Mouse (Mus musculus): ENCODE results near the gene Agtrap. TPM values are rescaled to one million over a fixed set of nuclear protein-coding genes. Genes with fewer than 3 reads are reported as not detected.
A peak's percentile ranks its signal among the peaks of the same experiment; 100 is the strongest.

Gene Agtrap
- polyA plus RNA-seq, 1 experiment from 2014 or later, result 11.9 TPM

- H3K9ac ChIP-seq (replicated peaks), result no peak overlapping the region
- H3K4me1 ChIP-seq, result 0 out of 2 replicates have a peak, but pooled peaks cover 2% of the 10 kb centered on the region
- no peak overlapping the region for H3K4me2 ChIP-seq (replicated peaks)
- no peaks in the 10 kb centered on the region for H3K36me3 ChIP-seq
- H3K9me3 ChIP-seq, result no peaks in the 10 kb centered on the region
- 0 out of 2 replicates have a peak, but pooled peaks cover 6% of the 10 kb centered on the region for H3K27me3 ChIP-seq
- WGBS, result 87% methylated on average over 9 of the region's 9 CpGs
- H3K27ac ChIP-seq (replicated peaks), result no peak overlapping the region
- no peak for ATAC-seq (ENCODE audit: low FRiP score, low read depth)
- H3K4me3 ChIP-seq, result no peak overlapping the region
These were observed 18.1 kb downstream of the Agtrap start for GRCm38 (mm10) chr4:148069602-148070218.

GRCm38 (mm10) chr4:148067346-148067745 is 20.5 kb downstream of the Agtrap start:
- Histone ChIP-seq H3K9me3 (no peaks in the 10 kb centered on the region), H3K9ac (replicated peaks) (no peak overlapping the region), H3K4me2 (replicated peaks) (no peak overlapping the region), H3K27ac (replicated peaks) (no peak overlapping the region), H3K27me3 (peaks cover 6% of the 10 kb centered on the region; the same call in 1 of the 2 replicates), H3K4me3 (no peak overlapping the region), H3K36me3 (no peaks in the 10 kb centered on the region), H3K4me1 (0 out of 2 replicates have a peak, but pooled peaks cover 2% of the 10 kb centered on the region)
- ATAC-seq (ENCODE audit: low FRiP score, low read depth), result no peak
- 90% methylated on average over 8 of the region's 8 CpGs for WGBS

- Histone ChIP-seq H3K9me3 (no peaks in the 10 kb centered on the region), H3K4me1 (0 out of 2 replicates have a peak, but pooled peaks cover 2% of the 10 kb centered on the region), H3K27me3 (peaks cover 11% of the 10 kb centered on the region; the same call in 1 of the 2 replicates), H3K9ac (replicated peaks) (no peak overlapping the region), H3K27ac (replicated peaks) (no peak overlapping the region), H3K4me2 (replicated peaks) (no peak overlapping the region), H3K4me3 (no peak overlapping the region), H3K36me3 (no peaks in the 10 kb centered on the region)
- 39% methylated on average over 9 of the region's 9 CpGs for WGBS
- no peak for ATAC-seq (ENCODE audit: low FRiP score, low read depth)
These were observed 21.5 kb downstream of the Agtrap start for GRCm38 (mm10) chr4:148066401-148066744.

GRCm38 (mm10) chr4:148065702-148066400 is 22.0 kb downstream of the Agtrap start:
- Histone ChIP-seq H3K36me3 (no peaks in the 10 kb centered on the region), H3K9me3 (no peaks in the 10 kb centered on the region), H3K4me1 (0 out of 2 replicates have a peak, but pooled peaks cover 2% of the 10 kb centered on the region), H3K4me2 (replicated peaks) (no peak overlapping the region), H3K9ac (replicated peaks) (no peak overlapping the region), H3K27ac (replicated peaks) (no peak overlapping the region), H3K4me3 (no peak overlapping the region), H3K27me3 (peaks cover 11% of the 10 kb centered on the region; the same call in 1 of the 2 replicates)
- no peak for ATAC-seq (ENCODE audit: low FRiP score, low read depth)
- 42% methylated on average over 6 of the region's 6 CpGs for WGBS

- Histone ChIP-seq H3K4me3 (no peak overlapping the region), H3K27me3 (peaks cover 5% of the 10 kb centered on the region; the same call in 1 of the 2 replicates), H3K9ac (replicated peaks) (no peak overlapping the region), H3K36me3 (peaks cover 26% of the 10 kb centered on the region), H3K4me2 (replicated peaks) (no peak overlapping the region), H3K9me3 (no peaks in the 10 kb centered on the region), H3K27ac (replicated peaks) (no peak overlapping the region), H3K4me1 (no peaks in the 10 kb centered on the region)
- no peak for ATAC-seq (ENCODE audit: low FRiP score, low read depth)
- WGBS, result 87% methylated on average over 9 of the region's 9 CpGs
These were observed 26.7 kb downstream of the Agtrap start for GRCm38 (mm10) chr4:148061086-148061480.

DNA sequence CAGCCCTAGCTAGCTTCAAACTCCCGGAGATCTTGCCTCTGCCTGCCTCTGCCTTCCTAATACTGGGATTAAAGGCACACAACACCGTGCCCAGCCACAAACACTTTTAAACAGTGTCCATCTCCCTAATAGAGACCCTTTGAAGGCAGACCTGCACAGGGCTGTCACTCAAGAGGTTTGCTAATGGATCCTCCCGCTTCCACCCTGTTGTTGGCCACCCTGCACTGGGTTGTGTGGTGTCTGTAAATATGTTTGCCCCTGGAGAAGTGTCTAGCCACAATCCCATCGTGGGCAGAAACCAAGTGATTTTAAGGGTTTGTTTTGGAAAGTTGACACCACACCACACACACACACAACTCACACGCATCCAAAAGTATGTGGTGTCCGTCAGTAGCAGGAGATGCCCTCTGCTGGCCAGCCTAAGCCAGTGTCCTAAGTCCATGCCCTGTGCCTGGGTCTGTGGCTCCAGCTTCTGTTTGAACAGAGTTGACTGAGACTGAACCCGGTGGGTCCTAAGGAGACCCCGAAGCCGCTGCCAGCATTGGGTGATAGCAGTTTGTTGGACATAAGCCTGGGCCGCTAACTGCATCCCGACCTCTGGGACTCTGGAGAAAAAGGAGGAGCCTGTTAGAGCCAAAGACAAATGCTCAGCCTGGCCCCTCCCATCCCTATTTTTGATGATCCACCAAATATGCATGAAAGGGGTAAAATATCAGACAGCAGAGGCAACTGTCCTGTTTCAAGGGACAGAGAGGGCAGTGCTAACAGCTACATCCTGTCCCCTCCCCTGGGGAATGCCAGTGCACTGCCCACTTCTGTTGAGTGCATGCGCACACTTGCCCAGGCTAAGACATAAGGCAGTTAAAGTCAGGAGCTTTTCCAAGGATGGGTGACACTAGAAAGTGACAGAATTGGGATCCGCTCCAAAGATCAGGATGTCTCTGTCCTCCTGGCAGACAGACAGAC is 27.4 kb downstream of the Agtrap start:
- 57% methylated on average over 13 of the region's 13 CpGs for WGBS
- no peak overlapping the region for H3K27ac ChIP-seq (replicated peaks)
- ATAC-seq (ENCODE audit: low FRiP score, low read depth), result peak; percentile 50
- H3K4me1 ChIP-seq, result no peaks in the 10 kb centered on the region
- H3K9ac ChIP-seq (replicated peaks), result 0 out of 2 replicates have a peak overlapping the region, but pooled peaks have one; percentile 1
- H3K4me3 ChIP-seq, result no peak overlapping the region
- peaks cover 5% of the 10 kb centered on the region; the same call in 1 of the 2 replicates for H3K27me3 ChIP-seq
- no peaks in the 10 kb centered on the region for H3K9me3 ChIP-seq
- peaks cover 33% of the 10 kb centered on the region for H3K36me3 ChIP-seq
- H3K4me2 ChIP-seq (replicated peaks), result no peak overlapping the region

DNA sequence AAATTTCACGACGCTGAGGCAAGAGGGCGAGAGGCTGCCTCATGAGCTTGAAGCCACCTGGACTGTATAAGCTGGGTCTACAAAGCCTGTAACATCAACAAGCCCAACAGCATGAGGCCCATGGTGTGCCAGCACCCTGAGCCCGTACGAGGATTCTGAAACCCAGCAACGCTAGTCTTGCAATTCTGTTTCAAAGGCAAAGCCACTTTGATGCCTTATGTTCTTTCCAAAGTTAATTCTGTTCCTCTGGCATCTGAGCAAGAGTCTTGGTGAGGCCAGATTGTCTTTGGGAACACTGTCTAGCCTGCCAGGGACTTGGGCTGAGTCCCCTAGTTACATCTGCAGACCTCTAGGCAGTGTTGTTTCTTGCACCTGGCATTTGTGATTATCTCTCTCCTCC is 28.8 kb downstream of the Agtrap start:
- no peak for ATAC-seq (ENCODE audit: low FRiP score, low read depth)
- H3K9ac ChIP-seq (replicated peaks), result no peak overlapping the region
- peaks cover 46% of the 10 kb centered on the region for H3K36me3 ChIP-seq
- H3K9me3 ChIP-seq, result no peaks in the 10 kb centered on the region
- H3K27me3 ChIP-seq, result 0 out of 2 replicates have a peak, but pooled peaks cover 5% of the 10 kb centered on the region
- no peak overlapping the region for H3K4me2 ChIP-seq (replicated peaks)
- no peaks in the 10 kb centered on the region for H3K4me1 ChIP-seq
- WGBS, result 91% methylated on average over 6 of the region's 6 CpGs
- H3K27ac ChIP-seq (replicated peaks), result no peak overlapping the region
- no peak overlapping the region for H3K4me3 ChIP-seq

DNA sequence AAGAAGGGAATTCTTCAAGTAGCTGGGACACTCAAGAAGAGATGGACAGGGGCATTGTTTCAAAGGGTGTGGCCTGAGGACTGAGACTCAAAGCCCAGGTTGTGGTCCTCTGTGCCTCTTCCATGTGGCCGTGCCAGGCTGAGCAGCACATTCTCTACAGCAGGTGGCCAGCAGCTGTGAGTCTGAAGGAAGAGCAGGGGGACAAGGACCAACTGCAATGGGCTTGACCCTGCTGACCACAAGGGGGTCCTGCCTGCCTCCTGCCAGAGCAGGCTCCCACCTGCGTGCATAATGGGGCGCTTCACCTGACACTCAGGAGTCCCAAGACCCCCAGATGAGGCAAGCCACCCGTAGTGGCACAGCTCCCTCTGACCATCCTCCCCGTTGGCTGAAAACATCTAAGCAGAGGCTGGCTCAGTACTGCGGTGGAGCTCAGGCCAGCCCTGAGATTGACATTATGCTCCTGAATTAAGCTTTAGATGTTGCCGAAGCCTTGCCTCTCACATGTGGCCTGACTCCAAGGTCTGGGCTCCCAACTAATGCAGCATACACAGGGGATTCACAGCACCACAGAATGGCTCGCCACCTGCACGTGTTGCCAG is 29.5 kb downstream of the Agtrap start:
- Histone ChIP-seq H3K27ac (replicated peaks) (no peak overlapping the region), H3K4me3 (no peak overlapping the region), H3K36me3 (peaks cover 53% of the 10 kb centered on the region), H3K27me3 (0 out of 2 replicates have a peak, but pooled peaks cover 5% of the 10 kb centered on the region), H3K9me3 (no peaks in the 10 kb centered on the region), H3K9ac (replicated peaks) (no peak overlapping the region), H3K4me2 (replicated peaks) (no peak overlapping the region), H3K4me1 (no peaks in the 10 kb centered on the region)
- 86% methylated on average over 9 of the region's 9 CpGs for WGBS
- no peak for ATAC-seq (ENCODE audit: low FRiP score, low read depth)

DNA sequence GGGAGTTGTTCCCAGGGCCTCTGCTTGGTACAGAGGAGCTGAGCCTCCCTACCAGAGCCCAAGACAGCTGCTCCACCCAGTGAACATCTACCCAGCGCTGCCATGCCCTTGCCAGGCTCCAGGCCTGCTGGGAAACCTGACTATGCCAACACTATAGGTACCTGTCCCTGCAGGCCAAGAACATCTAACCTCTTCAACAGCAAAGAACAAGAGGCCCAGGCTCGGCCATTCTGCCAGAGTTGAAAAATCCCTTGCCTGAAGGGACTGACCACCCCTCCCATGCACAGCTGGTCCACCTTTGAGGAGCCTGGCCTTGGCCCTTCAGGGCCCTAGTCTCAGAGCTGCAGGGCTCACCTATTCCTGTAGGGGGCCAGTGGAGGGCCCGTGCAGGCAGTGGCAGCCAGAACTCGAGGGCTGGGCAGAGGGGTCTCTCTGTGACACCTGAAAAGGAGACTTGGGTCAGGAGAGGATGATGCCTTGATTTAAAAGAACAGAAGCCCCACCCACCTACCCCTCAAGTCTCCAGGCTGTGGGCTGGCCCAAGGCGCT is 30.1 kb downstream of the Agtrap start:
- no peak overlapping the region for H3K9ac ChIP-seq (replicated peaks)
- H3K27ac ChIP-seq (replicated peaks), result no peak overlapping the region
- no peak overlapping the region for H3K4me3 ChIP-seq
- H3K4me2 ChIP-seq (replicated peaks), result no peak overlapping the region
- H3K27me3 ChIP-seq, result 0 out of 2 replicates have a peak, but pooled peaks cover 5% of the 10 kb centered on the region
- H3K9me3 ChIP-seq, result no peaks in the 10 kb centered on the region
- no peak; the same call in 1 of the 2 replicates for ATAC-seq (ENCODE audit: low FRiP score, low read depth)
- H3K4me1 ChIP-seq, result no peaks in the 10 kb centered on the region
- WGBS, result 70% methylated on average over 5 of the region's 5 CpGs
- peaks cover 59% of the 10 kb centered on the region for H3K36me3 ChIP-seq

DNA sequence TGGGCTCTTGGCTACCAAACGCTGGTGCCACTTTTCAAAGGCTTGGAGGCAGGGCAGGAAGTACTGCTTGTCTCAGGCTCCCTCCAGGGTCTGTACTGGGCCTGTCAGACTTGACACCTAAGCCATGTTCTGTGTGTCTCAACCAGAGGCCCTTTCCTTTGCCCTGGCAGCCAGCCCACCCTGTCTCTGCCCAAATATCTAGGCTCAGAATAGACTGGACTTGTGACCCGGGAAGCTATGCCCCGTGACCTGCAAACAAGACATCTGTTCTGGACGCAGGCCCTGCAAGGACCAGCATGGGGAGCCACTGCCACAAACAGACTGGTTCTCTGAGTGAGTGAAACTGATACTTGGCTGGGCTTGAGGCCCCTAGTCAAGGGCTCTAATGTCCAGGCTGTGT is 31.0 kb downstream of the Agtrap start:
- Histone ChIP-seq H3K4me3 (no peak overlapping the region), H3K27ac (replicated peaks) (no peak overlapping the region), H3K9ac (replicated peaks) (no peak overlapping the region), H3K9me3 (no peaks in the 10 kb centered on the region), H3K27me3 (0 out of 2 replicates have a peak, but pooled peaks cover 1% of the 10 kb centered on the region), H3K36me3 (peaks cover 68% of the 10 kb centered on the region), H3K4me2 (replicated peaks) (no peak overlapping the region), H3K4me1 (no peaks in the 10 kb centered on the region)
- WGBS, result 90% methylated on average over 4 of the region's 4 CpGs
- no peak for ATAC-seq (ENCODE audit: low FRiP score, low read depth)

DNA sequence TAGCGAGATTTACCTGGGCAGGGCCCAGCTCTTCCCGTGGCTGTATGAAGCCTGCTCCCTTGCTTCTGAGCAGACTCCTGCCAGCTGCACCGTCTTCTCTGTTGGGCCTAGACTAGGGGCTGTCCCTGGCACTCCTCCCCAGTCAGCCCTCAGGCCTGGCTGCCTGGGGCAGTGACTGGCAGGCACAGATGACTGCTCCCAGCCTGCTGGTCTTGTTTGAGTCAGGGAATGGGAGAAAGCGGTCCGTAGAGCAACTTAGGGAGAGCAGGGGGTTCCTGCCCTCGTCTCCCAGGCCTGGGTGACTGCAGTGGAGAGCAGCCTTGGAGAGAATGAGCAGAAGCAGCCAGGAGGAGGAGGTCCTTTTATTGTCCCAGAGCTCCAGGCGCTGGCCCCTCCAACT is 31.6 kb downstream of the Agtrap start:
- no peak overlapping the region for H3K9ac ChIP-seq (replicated peaks)
- no peak overlapping the region for H3K27ac ChIP-seq (replicated peaks)
- H3K36me3 ChIP-seq, result peaks cover 74% of the 10 kb centered on the region
- no peaks in the 10 kb centered on the region for H3K9me3 ChIP-seq
- no peaks in the 10 kb centered on the region for H3K4me1 ChIP-seq
- no peak overlapping the region for H3K4me3 ChIP-seq
- H3K27me3 ChIP-seq, result no peaks in the 10 kb centered on the region
- H3K4me2 ChIP-seq (replicated peaks), result no peak overlapping the region
- no peak for ATAC-seq (ENCODE audit: low FRiP score, low read depth)
- 93% methylated on average over 7 of the region's 7 CpGs for WGBS

All from midbrain, embryonic 12.5 days (tissue).